Mouse (Mus musculus) stomach, postnatal 0 days (tissue): ENCODE data around the gene Chkb. TPM values are rescaled to one million over a fixed set of nuclear protein-coding genes. Genes with fewer than 3 reads are reported as not detected.

ENCODE experiments used
- ATAC-seq: fragments of 200-750 bp; cut with Nextera tagmentation; 2 replicates; pipeline ENCODE4 v1.8.0; 2017; ENCODE audit not compliant: low FRiP score, low TSS enrichment
- DNase-seq: peaks from one replicate; pipeline ENCODE4 v3.0.0-alpha.2; 2016; ENCODE audit warnings: low spot score
- H3K27ac ChIP-seq: fragments of 300-500 bp; sonication (generic); replicated peaks from 2 replicates; pipeline ENCODE4 v1.5.1; 2014; ENCODE audit warnings: mild to moderate bottlenecking, control low read depth
- H3K27me3 ChIP-seq: fragments of 300-500 bp; sonication (generic); 2 replicates; pipeline ENCODE4 v1.6.1; 2014; ENCODE audit warnings: low read length; ENCODE audit not compliant: control insufficient read depth, insufficient read depth
- H3K36me3 ChIP-seq: fragments of 300-500 bp; sonication (generic); 2 replicates; pipeline ENCODE4 v1.6.1; 2014; ENCODE audit warnings: low read length, mixed read lengths; ENCODE audit not compliant: control insufficient read depth, insufficient read depth
- H3K4me1 ChIP-seq: fragments of 300-500 bp; sonication (generic); replicated peaks from 2 replicates; pipeline ENCODE4 v1.6.1; 2014; ENCODE audit warnings: antibody characterized with exemption; ENCODE audit not compliant: control insufficient read depth, insufficient read depth
- H3K4me2 ChIP-seq: fragments of 300-500 bp; sonication (generic); replicated peaks from 2 replicates; pipeline ENCODE4 v1.6.1; 2014; ENCODE audit warnings: low read depth, mild to moderate bottlenecking, control low read depth, moderate library complexity
- H3K4me3 ChIP-seq: fragments of 300-500 bp; sonication (generic); 2 replicates; pipeline ENCODE4 v1.5.1; 2014; ENCODE audit warnings: low read depth, low read length, control low read depth
- H3K9ac ChIP-seq: fragments of 300-500 bp; sonication (generic); 2 replicates; pipeline ENCODE4 v1.6.1; 2014; ENCODE audit warnings: mild to moderate bottlenecking, low read length, control low read depth, mixed read lengths
- H3K9me3 ChIP-seq: fragments of 300-500 bp; sonication (generic); 2 replicates; pipeline ENCODE4 v1.6.1; 2016; ENCODE audit warnings: low read length; ENCODE audit not compliant: control insufficient read depth
- CTCF ChIP-seq: IDR thresholded peaks from 2 replicates; pipeline ENCODE4 v1.5.1; 2016; ENCODE audit warnings: antibody characterized with exemption, low read depth, mild to moderate bottlenecking, moderate library complexity
- EP300 ChIP-seq: optimal IDR thresholded peaks from 2 replicates; pipeline ENCODE3; 2016; ENCODE audit warnings: antibody characterized with exemption
- WGBS: fragments of 180-500 bp; shearing (Covaris S2); extraction: QIAGEN DNeasy Blood & Tissue Kit; methylation state at CpG from one replicate; pipeline ENCODE4 v1.1.7; 2014; 5-methylcytosine and 5-hydroxymethylcytosine counted together
- polyA plus RNA-seq: library from polyadenylated mRNA; unstranded; fragments of >200 nt; fragmentation: Nextera tagmentation; extraction: Ambion mirVana; gene quantifications from 2 replicates; pipeline ENCODE4 v1.2.1, GENCODE M21; 2015

The Chkb gene
- polyA plus RNA-seq, 1 experiment from 2014 or later, result 46.8 TPM

DNA sequence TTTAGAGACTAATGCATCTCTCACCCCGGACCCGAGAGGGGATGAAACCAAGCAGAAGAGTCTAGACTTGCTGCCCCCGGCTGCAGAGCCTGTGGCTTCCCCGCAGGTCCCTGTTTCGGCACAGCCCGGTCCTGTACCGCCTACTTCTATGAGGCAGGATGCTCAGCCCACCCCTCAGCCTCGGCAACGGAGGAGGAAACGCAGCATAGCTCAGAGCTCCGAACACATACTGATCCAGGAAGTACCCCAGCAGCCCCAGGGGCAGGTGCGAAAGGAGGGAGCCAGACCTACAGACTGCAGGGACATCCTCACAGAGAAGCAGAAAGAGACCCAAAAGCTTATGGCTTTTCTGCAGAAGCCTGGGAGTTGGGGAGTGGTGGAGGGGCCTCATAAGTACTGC lies 42.6 kb downstream of the Chkb start:
- no peak for DNase-seq
- ATAC-seq, result no peak
- no peak for TF ChIP-seq CTCF
- no peak for TF ChIP-seq EP300
- no peak overlapping the region for H3K27ac ChIP-seq
- H3K27me3 ChIP-seq, result 0 out of 2 replicates have a peak, but pooled peaks cover 2% of the 10 kb centered on the region
- no peaks in the 10 kb centered on the region for H3K36me3 ChIP-seq
- H3K4me3 ChIP-seq, result no peak overlapping the region
- 35% methylated on average over 12 of the region's 12 CpGs for WGBS
- no peaks in the 10 kb centered on the region for H3K9me3 ChIP-seq
- no peak overlapping the region for H3K4me2 ChIP-seq
- no peak overlapping the region for H3K9ac ChIP-seq
- H3K4me1 ChIP-seq, result no peaks in the 10 kb centered on the region

DNA sequence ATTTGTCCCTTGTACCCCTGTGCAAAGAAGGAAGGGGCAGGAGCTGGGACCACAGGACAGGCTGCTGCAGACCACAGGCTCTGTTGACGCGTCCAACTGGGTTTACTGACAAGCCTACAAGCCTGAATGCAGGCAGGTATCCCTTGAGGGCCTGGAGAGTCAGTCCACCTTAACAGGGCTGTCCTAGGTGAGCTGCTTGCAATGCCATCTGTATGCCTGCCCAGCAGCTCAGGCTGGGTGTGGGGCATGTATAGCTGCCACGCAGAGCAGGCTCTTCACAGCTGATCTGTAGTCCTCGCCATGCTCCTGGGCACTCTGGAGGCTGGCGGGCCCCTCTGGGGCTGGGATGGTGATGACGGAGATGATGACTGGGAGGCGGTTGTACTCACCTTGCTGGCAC lies 45.1 kb downstream of the Chkb start, which contains the start of gene Klhdc7b:
Gene Klhdc7b, plus strand, starts transcription at position 301 of the 400 bp plus-strand sequence.
- TF ChIP-seq CTCF (no peak), EP300 (no peak)
- Histone ChIP-seq H3K9me3 (no peaks in the 10 kb centered on the region), H3K4me1 (no peaks in the 10 kb centered on the region), H3K9ac (no peak within 1 kb of the TSS), H3K27ac (no peak within 1 kb of the TSS), H3K27me3 (no peaks in the 10 kb centered on the region), H3K4me3 (no peak within 1 kb of the TSS), H3K4me2 (no peak within 1 kb of the TSS), H3K36me3 (no peaks in the 10 kb centered on the region)
- ATAC-seq (no peak), DNase-seq (no peak)
- 80% methylated on average over 7 of the region's 7 CpGs for WGBS

DNA sequence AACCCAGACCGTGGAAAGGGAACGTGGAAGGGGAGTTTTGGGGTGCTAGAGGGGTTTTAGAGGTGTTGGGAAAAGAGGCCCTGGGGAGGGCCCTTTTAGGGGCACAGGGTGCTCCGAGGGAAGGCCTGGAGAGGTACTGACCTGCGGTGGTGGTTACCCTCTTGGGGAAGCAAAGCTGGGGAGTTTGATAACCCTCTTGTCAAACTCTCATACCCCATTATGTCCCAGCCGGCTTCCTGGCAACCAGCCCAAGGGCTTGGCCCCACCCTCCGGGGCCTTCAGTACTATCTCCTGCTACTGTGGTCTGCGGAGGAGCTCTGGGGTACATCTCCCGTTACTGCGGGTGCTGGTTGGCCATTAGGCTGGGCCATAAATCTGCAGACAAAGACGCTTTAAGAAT lies 50.3 kb downstream of the Chkb start:
- no peak overlapping the region for H3K9ac ChIP-seq
- no peak overlapping the region for H3K27ac ChIP-seq
- H3K36me3 ChIP-seq, result no peaks in the 10 kb centered on the region
- peaks cover 8% of the 10 kb centered on the region for H3K27me3 ChIP-seq
- H3K4me1 ChIP-seq, result peaks cover 2% of the 10 kb centered on the region; the same call in 1 of the 2 replicates
- H3K9me3 ChIP-seq, result no peaks in the 10 kb centered on the region
- H3K4me2 ChIP-seq, result peak overlapping the region; percentile 52
- TF ChIP-seq CTCF, result no peak
- no peak for TF ChIP-seq EP300
- 14% methylated on average over 10 of the region's 10 CpGs for WGBS
- ATAC-seq (no peak), DNase-seq (no peak)
- peak overlapping the region; percentile 35; the same call in 1 of the 2 replicates for H3K4me3 ChIP-seq

DNA sequence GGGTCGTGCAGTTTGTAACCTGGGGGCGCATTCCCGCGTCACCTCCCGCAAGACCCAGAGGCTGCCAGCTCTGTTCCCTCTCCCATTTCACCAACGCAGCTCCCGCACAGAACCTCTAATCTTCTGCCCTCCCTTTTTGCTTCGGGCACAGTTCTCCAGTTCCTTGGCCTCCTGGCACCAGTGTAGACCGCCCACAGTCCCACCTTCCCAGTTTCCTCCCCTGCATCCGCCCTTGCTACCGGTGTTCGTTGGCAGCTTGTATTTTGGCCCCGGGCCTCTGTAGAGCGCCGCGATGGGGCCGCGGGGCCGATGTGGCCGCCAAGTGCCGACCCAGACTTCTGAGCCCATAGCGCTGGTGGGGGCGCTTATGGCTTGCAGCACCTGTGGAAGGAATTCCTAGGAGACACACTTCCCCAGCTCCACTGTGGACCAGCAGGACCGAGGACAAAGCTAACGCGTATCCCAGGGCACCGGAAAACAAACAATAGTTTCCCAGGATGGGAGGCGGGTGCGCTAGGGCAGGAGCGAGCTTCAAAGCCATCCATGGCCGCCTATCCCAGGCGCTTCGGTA lies 50.8 kb downstream of the Chkb start, which contains the start of gene Odf3b:
Gene Odf3b, minus strand, starts transcription at position 452 of the 571 bp plus-strand sequence.
- DNase-seq (peak; percentile 46), ATAC-seq (no peak)
- TF ChIP-seq CTCF (no peak), EP300 (no peak)
- Histone ChIP-seq H3K4me1 (peaks cover 2% of the 10 kb centered on the region; the same call in 1 of the 2 replicates), H3K4me2 (peak within 1 kb of the TSS; percentile 52), H3K27me3 (peaks cover 8% of the 10 kb centered on the region), H3K27ac (no peak within 1 kb of the TSS), H3K9ac (peak within 1 kb of the TSS; percentile 9), H3K4me3 (peak within 1 kb of the TSS; percentile 35), H3K9me3 (no peaks in the 10 kb centered on the region), H3K36me3 (no peaks in the 10 kb centered on the region)
- WGBS, result 1% methylated on average over 33 of the region's 33 CpGs

DNA sequence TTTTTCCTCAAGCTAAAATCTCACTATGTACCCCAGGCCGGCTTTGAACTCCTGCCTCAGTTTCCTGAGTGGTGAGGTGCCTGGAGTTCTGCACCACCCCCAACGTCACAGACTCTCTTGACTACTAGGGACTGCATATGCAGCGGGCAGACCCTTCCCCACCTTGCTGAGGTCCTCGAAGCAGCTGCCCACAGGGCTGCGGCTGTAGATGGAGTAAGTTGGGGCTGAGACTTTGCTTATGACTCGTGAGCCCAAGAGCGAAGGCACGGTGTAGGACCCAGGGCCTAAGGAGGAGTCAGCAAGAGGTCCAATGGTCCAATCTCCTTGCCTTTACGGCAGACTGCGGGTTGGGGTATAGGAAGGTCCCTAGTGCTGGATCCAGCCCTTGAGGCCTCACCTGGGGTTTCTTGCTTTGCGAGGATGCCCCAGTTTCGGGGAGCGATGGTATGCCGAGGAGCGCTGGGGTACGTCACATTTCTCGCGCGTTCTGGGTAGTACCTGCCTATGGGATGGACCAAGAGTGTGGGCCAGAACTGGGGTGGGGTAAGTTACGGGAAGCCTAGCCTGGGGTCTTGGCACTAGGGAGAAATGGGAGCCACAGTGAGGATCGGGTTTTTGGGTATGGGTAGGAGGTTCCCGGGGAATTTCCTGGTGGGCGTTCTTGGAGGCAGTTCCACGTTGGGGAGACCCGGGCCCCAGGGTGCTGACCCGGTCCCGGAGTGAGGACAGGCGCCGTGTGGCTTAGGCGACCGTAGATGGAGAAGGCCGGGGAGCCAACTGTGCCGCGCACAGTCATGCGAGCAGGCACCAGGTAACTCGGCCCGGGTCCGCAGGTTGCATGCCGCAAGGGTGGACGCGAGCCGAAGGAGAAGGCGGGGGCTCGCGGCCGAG lies 51.5 kb downstream of the Chkb start:
- H3K9ac ChIP-seq, result peak overlapping the region; percentile 9; the same call in 1 of the 2 replicates
- DNase-seq (no peak), ATAC-seq (no peak)
- peak overlapping the region; percentile 35 for H3K4me3 ChIP-seq
- TF ChIP-seq CTCF (no peak), EP300 (no peak)
- H3K27me3 ChIP-seq, result peaks cover 8% of the 10 kb centered on the region
- H3K27ac ChIP-seq, result no peak overlapping the region
- 18% methylated on average over 43 of the region's 46 CpGs for WGBS
- H3K36me3 ChIP-seq, result no peaks in the 10 kb centered on the region
- peak overlapping the region; percentile 52 for H3K4me2 ChIP-seq
- no peaks in the 10 kb centered on the region for H3K9me3 ChIP-seq
- peaks cover 2% of the 10 kb centered on the region; the same call in 1 of the 2 replicates for H3K4me1 ChIP-seq

DNA sequence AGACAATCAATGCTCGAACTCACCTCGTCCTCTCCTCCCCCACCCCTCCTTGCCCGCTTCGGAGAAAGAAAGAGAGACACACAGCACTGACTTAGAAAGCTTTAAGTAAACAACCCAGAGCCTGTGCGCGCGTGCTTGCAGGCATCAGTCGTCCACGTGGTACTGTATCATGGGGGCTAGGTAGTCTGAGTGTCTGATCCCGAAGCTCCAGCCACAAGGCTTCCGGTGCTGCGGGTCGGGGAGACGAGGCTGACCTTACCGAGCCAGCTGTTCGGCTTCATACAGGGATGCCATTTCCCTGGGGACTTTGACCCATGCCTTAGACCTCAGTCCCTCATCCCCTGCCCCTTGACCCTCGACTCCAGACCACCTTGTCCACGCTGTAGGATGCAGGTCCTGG lies 52.3 kb downstream of the Chkb start:
- ATAC-seq (no peak), DNase-seq (no peak)
- Histone ChIP-seq H3K27me3 (peaks cover 8% of the 10 kb centered on the region), H3K9me3 (no peaks in the 10 kb centered on the region), H3K36me3 (no peaks in the 10 kb centered on the region), H3K4me3 (no peak overlapping the region), H3K27ac (no peak overlapping the region), H3K9ac (no peak overlapping the region), H3K4me2 (no peak overlapping the region), H3K4me1 (peaks cover 4% of the 10 kb centered on the region; the same call in 1 of the 2 replicates)
- TF ChIP-seq EP300 (no peak), CTCF (no peak)
- 4% methylated on average over 18 of the region's 18 CpGs for WGBS
